In the genomic region with DNA sequence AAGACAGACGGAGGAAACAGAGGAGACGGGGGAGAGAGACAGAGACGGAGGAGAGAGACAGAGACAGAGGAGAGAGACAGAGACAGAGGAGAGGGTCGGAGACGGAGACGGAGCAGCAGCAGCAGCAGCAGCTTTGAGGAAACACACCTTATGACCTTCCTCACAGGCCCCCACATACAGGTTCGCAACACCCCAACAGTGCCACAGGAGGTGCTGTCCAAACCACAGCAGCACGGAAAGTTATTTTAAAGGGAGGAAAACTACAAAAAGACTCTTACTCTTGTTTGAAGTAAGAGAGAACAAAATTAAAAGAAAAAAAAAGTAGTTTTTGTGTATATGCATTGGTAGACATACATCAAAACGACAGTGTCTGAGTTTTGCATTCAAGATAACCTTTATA, we compare ENCODE assay signal across 23 mouse cellular contexts. TPM values are rescaled to one million over a fixed set of nuclear protein-coding genes. Genes with fewer than 3 reads are reported as not detected.
"Had no signal": no experiment of that assay in that cellular context is flagged by ENCODE, and none has a peak within 500 bp of the region (broad histone marks: within the 10 kb centered on the region; RNA-seq: fewer than 3 reads in every experiment).

No protein-coding gene starts in this region.

- H3K4me1 ChIP-seq: limb, embryonic 10.5 days; midbrain, embryonic 12.5 days had no signal

- H3K27me3 ChIP-seq: limb, embryonic 13.5 days; liver, embryonic 13.5 days; midbrain, embryonic 12.5 days had no signal

- H3K36me3 ChIP-seq: limb, embryonic 10.5 days; limb, embryonic 13.5 days; liver, embryonic 13.5 days; midbrain, embryonic 12.5 days had no signal

- H3K4me3 ChIP-seq: limb, embryonic 10.5 days; limb, embryonic 13.5 days; liver, embryonic 13.5 days; midbrain, embryonic 12.5 days; myocyte had no signal

- H3K9me3 ChIP-seq: limb, embryonic 10.5 days; liver, embryonic 13.5 days; midbrain, embryonic 12.5 days had no signal

- H3K9ac ChIP-seq: limb, embryonic 13.5 days; liver, embryonic 13.5 days; liver, postnatal 0 days; lung, embryonic 14.5 days; midbrain, embryonic 12.5 days had no signal

- H3K4me2 ChIP-seq: limb, embryonic 13.5 days; liver, embryonic 13.5 days; lung, embryonic 14.5 days; midbrain, embryonic 12.5 days had no signal

- DNase-seq: kidney, adult 18-20 months; kidney, adult 9 months; kidney, postnatal 14 days; kidney, postnatal 4 days; layer of hippocampus, adult 9-11 months; liver, embryonic 13.5 days; liver, postnatal 0 days; lung, embryonic 14.5 days; right cerebral cortex, postnatal 4 days; thymus, postnatal 14 days had no signal

- H3K27ac ChIP-seq: limb, embryonic 10.5 days; limb, embryonic 13.5 days; liver, embryonic 13.5 days; macrophage; midbrain, embryonic 12.5 days; stomach, postnatal 0 days had no signal

- ATAC-seq: liver, postnatal 0 days; lung, postnatal 0 days; midbrain, embryonic 16.5 days had no signal

RNA-seq across cellular contexts. Expression of a gene that starts 27.8 kb away (rescaled TPM):
- polyA plus RNA-seq: kidney, embryonic 16.5 days; limb, embryonic 10.5 days; limb, embryonic 13.5 days; liver, adult 2 months; liver, embryonic 13.5 days; liver, postnatal 0 days; lung, embryonic 14.5 days; lung, postnatal 0 days; macrophage; midbrain, embryonic 12.5 days; midbrain, embryonic 16.5 days; neural tube, embryonic 11.5 days; neural tube, embryonic 14.5 days; stomach, embryonic 14.5 days; stomach, postnatal 0 days had no signal
